Mouse (Mus musculus) stomach, embryonic 16.5 days (tissue): ENCODE data around the gene Gtf2h4. TPM values are rescaled to one million over a fixed set of nuclear protein-coding genes. Genes with fewer than 3 reads are reported as not detected.
A peak's percentile ranks its signal among the peaks of the same experiment; 100 is the strongest.

ENCODE experiments used
- ATAC-seq: fragments of 200-750 bp; cut with Nextera tagmentation; 2 replicates; pipeline ENCODE4 v1.8.0; 2017; ENCODE audit warnings: moderate number of reproducible peaks, moderate TSS enrichment; ENCODE audit not compliant: insufficient read depth, low FRiP score
- H3K27ac ChIP-seq: fragments of 300-500 bp; sonication (generic); 2 replicates; pipeline ENCODE4 v1.5.1; 2014; ENCODE audit warnings: low read length
- H3K27me3 ChIP-seq: fragments of 300-500 bp; sonication (generic); 2 replicates; pipeline ENCODE4 v1.6.1; 2014; ENCODE audit warnings: low read length, control low read depth, mixed read lengths; ENCODE audit not compliant: control insufficient read depth, insufficient read depth
- H3K36me3 ChIP-seq: fragments of 300-500 bp; sonication (generic); 2 replicates; pipeline ENCODE4 v1.6.1; 2014; ENCODE audit warnings: low read length; ENCODE audit not compliant: control insufficient read depth, insufficient read depth
- H3K4me1 ChIP-seq: fragments of 300-500 bp; sonication (generic); 2 replicates; pipeline ENCODE4 v1.6.1; 2014; ENCODE audit warnings: low read length, control low read depth, mixed read lengths; ENCODE audit not compliant: control insufficient read depth, insufficient read depth
- H3K4me2 ChIP-seq: fragments of 300-500 bp; sonication (generic); 2 replicates; pipeline ENCODE4 v1.6.1; 2014; ENCODE audit warnings: low read depth, low read length, mixed read lengths
- H3K4me3 ChIP-seq: fragments of 300-500 bp; sonication (generic); replicated peaks from 2 replicates; pipeline ENCODE4 v1.5.1; 2014; ENCODE audit warnings: mild to moderate bottlenecking, low read length
- H3K9ac ChIP-seq: fragments of 300-500 bp; sonication (generic); 2 replicates; pipeline ENCODE4 v1.6.1; 2014; ENCODE audit warnings: low read length
- H3K9me3 ChIP-seq: fragments of 300-500 bp; sonication (generic); replicated peaks from 2 replicates; pipeline ENCODE4 v1.6.1; 2016; ENCODE audit warnings: low read length, control low read depth; ENCODE audit not compliant: control insufficient read depth
- WGBS: fragments of 180-500 bp; shearing (Covaris S2); extraction: QIAGEN DNeasy Blood & Tissue Kit; methylation state at CpG from one replicate; pipeline ENCODE4 v1.1.7; 2014; 5-methylcytosine and 5-hydroxymethylcytosine counted together
- polyA plus RNA-seq: library from polyadenylated mRNA; unstranded; fragments of >200 nt; fragmentation: Nextera tagmentation; extraction: Ambion mirVana; gene quantifications from 2 replicates; pipeline ENCODE4 v1.2.1, GENCODE M21; 2015

Gene Gtf2h4
- polyA plus RNA-seq, 1 experiment from 2014 or later = 38.6 TPM

DNA sequence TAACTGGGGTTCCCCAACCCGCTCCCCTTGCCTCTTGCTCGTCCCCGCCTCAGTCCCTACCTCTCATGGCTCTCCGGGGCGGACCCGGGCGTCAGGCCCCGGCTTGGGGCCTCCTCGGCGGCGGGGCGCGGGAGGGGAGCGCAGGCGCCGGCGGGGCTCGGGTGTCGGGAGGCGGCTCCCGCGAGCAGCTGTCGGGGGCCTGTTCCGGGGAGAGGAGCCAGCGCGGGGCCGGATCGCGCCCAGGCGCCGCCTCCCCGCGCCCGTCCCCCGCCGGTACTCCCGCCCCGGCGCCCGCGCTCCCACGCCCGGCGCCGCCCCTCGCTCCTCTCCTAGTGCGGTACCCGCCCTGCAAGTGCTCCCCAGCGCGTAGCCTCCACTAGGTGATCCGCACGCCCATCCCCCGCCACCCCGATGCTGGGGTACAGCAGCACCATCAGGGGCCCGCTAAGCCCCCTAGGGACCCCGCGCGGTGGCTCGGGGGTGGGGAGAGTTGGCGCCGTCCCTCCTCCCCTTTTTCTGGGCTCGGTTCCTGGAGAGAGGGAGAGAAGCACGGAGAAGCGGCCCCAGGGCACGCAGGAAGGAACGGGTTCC lies 26.9 kb upstream of the Gtf2h4 start:
- H3K27ac ChIP-seq = peak overlapping the region; percentile 100
- H3K4me3 ChIP-seq = peak overlapping the region; percentile 74
- H3K9ac ChIP-seq = peak overlapping the region; percentile 89
- H3K9me3 ChIP-seq = peaks cover 1% of the 10 kb centered on the region; the same call in 1 of the 2 replicates
- H3K36me3 ChIP-seq = peaks cover 5% of the 10 kb centered on the region
- ATAC-seq = peak; percentile 83
- peak overlapping the region; percentile 72 for H3K4me2 ChIP-seq
- no peaks in the 10 kb centered on the region for H3K27me3 ChIP-seq
- peaks cover 43% of the 10 kb centered on the region for H3K4me1 ChIP-seq
- WGBS = 1% methylated on average over 55 of the region's 66 CpGs

DNA sequence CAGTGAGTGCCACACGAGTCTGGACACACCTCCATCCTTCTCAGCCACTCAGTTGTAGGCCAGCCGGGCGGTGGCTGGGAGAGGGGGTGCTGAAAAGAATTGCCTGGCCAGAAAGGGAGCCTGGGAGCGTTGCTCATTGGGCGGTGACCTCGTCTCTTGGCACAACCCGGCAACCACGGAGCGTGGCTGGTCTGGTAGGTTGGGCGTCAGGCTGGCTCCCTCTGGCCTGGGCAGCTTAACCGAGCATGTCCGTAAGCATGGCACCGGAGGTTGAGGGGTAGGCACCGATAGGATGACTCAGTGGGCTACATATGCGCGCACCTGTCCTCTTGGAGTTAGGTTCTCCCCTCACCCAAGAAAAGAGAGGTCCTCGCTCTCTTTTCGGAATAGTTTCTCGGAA lies 26.4 kb upstream of the Gtf2h4 start:
- H3K4me2 ChIP-seq = peak overlapping the region; percentile 72
- H3K27me3 ChIP-seq = no peaks in the 10 kb centered on the region
- ATAC-seq = peak; percentile 29
- H3K9me3 ChIP-seq = peaks cover 4% of the 10 kb centered on the region; the same call in 1 of the 2 replicates
- 2% methylated on average over 19 of the region's 19 CpGs for WGBS
- peaks cover 10% of the 10 kb centered on the region for H3K36me3 ChIP-seq
- peak overlapping the region; percentile 89 for H3K9ac ChIP-seq
- H3K4me3 ChIP-seq = peak overlapping the region; percentile 74
- H3K4me1 ChIP-seq = peaks cover 43% of the 10 kb centered on the region
- H3K27ac ChIP-seq = peak overlapping the region; percentile 100

DNA sequence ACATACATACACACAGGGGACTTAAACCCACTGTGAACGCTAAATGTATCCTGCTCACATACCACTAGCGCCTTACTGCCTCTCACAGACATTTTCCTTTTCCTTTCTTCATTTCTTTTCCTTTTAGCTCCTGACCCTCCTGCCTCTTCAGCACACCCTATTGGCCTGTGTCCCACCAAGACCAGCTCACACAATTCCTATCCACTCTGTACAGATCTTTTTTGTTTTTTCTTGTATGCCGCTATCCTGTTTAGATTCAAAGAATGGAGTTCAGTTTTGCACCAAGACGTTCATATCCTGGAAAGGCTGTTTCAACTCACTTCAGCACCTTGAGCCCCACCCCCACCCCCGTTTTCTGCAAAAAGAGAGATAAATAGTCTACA lies 25.0 kb upstream of the Gtf2h4 start:
- Histone ChIP-seq H3K27me3 (no peaks in the 10 kb centered on the region), H3K9me3 (peaks cover 4% of the 10 kb centered on the region; the same call in 1 of the 2 replicates), H3K4me3 (peak overlapping the region; percentile 43)

DNA sequence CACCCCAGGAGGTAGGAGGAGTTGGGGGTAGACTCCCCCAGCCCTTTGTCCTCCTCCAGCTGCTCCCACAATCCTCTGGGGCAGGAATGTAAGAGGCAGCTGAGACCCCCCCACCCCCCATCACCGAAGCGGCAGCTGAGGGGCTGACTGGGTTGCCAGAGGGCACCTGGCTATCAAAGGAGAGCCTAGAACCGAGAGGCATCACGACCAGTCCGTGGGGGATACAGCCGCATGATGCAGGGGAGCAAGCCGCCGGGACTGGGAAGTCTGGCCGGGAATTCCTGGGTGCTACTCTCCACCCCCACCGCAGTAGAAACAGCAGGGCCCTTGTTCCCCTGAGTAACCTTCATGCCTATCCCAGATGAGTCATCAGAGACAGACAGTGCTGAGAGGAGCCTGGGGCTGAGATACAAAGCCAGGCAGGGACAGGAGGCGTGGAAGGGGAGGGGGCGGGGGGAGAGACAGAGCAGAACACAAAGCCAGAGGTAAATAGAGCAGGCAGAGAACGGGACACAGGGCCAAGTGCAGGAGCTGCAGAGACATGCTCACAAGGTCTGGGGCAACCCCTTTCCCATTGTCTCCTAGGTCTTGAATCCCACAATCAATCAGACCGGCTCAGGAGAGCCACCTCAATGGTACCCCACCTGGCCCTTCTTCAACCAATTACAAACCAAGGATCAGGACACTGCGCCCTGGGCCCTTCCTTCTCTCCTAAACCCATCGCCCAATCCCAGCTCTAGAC lies 24.4 kb upstream of the Gtf2h4 start:
- no peaks in the 10 kb centered on the region for H3K27me3 ChIP-seq
- 7% methylated on average over 16 of the region's 16 CpGs for WGBS
- peaks cover 14% of the 10 kb centered on the region for H3K36me3 ChIP-seq
- H3K4me1 ChIP-seq = peaks cover 40% of the 10 kb centered on the region
- peak overlapping the region; percentile 43 for H3K4me3 ChIP-seq
- ATAC-seq = peak; percentile 39; the same call in 1 of the 2 replicates
- peaks cover 4% of the 10 kb centered on the region; the same call in 1 of the 2 replicates for H3K9me3 ChIP-seq
- peak overlapping the region; percentile 100 for H3K27ac ChIP-seq
- H3K4me2 ChIP-seq = peak overlapping the region; percentile 64
- H3K9ac ChIP-seq = peak overlapping the region; percentile 76

More for the DNA sequence above, 25.0 kb upstream of the Gtf2h4 start:
- Histone ChIP-seq H3K9ac (peak overlapping the region; percentile 76), H3K4me1 (peaks cover 40% of the 10 kb centered on the region), H3K4me2 (peak overlapping the region; percentile 64), H3K27ac (peak overlapping the region; percentile 100), H3K36me3 (peaks cover 11% of the 10 kb centered on the region)
- ATAC-seq = no peak
- WGBS = 23% methylated on average over 5 of the region's 5 CpGs

DNA sequence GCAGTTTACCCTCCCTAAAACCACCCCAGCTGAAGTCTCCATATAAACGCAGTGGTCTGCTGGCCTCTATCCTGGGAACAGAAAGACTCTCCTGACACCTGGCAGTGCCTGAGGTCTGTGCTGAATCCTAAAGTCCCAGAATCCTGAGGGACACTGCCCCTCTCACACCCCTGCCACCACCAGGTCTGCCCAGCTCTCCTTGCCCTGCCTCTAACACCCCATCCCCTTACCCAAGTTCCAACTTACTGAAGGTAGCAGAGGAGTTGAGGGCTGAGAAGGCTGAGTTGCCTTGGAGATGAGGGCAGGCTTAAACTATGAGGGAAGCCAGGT lies 23.9 kb upstream of the Gtf2h4 start:
- Histone ChIP-seq H3K4me1 (peaks cover 36% of the 10 kb centered on the region), H3K9me3 (peaks cover 4% of the 10 kb centered on the region; the same call in 1 of the 2 replicates), H3K27ac (peak overlapping the region; percentile 100), H3K4me2 (peak overlapping the region; percentile 64), H3K27me3 (no peaks in the 10 kb centered on the region), H3K36me3 (peaks cover 20% of the 10 kb centered on the region), H3K9ac (peak overlapping the region; percentile 76), H3K4me3 (peak overlapping the region; percentile 43)
- 13% methylated on average over 1 of the region's 1 CpGs for WGBS
- ATAC-seq = no peak

DNA sequence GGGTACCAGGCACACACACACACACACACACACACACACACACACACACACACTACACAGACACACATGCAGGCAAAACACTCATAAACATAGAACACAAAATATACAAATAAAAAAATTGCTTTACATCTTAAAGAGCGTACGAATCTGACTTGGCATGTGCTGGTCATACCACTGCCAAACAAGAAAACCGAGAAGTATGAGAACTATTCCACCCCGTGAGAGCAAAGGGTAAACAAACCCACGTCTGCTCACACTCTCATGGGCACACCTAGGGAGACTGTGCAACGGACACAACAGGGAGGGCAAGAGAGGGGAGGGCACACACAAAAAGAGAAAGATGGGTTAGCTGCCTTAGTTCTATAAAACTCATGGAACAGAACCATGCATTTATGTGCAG lies 23.2 kb upstream of the Gtf2h4 start:
- peaks cover 33% of the 10 kb centered on the region for H3K4me1 ChIP-seq
- peak overlapping the region; percentile 43 for H3K4me3 ChIP-seq
- peak overlapping the region; percentile 64 for H3K4me2 ChIP-seq
- H3K9me3 ChIP-seq = peaks cover 4% of the 10 kb centered on the region; the same call in 1 of the 2 replicates
- no peaks in the 10 kb centered on the region for H3K27me3 ChIP-seq
- ATAC-seq = no peak
- H3K27ac ChIP-seq = peak overlapping the region; percentile 100
- H3K36me3 ChIP-seq = peaks cover 23% of the 10 kb centered on the region
- 28% methylated on average over 6 of the region's 6 CpGs for WGBS
- 0 out of 2 replicates have a peak overlapping the region, but pooled peaks have one; percentile 76 for H3K9ac ChIP-seq

DNA sequence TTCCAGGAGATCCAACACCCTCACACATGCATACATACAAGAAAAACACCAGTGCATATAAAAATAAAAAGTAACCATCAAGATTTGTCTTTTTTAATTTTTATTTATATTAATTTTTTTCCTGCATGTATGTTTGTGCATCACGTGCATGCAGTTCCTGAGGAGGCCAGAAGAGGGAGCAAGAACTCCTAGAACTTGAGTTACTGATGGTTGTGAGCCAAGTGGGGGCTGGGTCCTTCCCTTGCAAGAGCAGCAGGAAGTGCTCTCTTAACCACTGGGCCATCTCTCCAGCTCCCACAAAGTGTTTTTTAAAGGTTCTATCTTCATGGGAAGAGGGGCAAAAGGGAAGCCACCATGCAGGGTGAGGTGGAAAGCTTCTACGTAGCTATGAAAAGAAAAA lies 21.8 kb upstream of the Gtf2h4 start:
- Histone ChIP-seq H3K9me3 (peaks cover 4% of the 10 kb centered on the region; the same call in 1 of the 2 replicates), H3K27me3 (no peaks in the 10 kb centered on the region), H3K4me1 (peaks cover 33% of the 10 kb centered on the region), H3K36me3 (peaks cover 26% of the 10 kb centered on the region), H3K4me2 (no peak overlapping the region), H3K27ac (no peak overlapping the region), H3K4me3 (no peak overlapping the region), H3K9ac (no peak overlapping the region)
- WGBS = 91% methylated on average over 2 of the region's 2 CpGs
- ATAC-seq = no peak

DNA sequence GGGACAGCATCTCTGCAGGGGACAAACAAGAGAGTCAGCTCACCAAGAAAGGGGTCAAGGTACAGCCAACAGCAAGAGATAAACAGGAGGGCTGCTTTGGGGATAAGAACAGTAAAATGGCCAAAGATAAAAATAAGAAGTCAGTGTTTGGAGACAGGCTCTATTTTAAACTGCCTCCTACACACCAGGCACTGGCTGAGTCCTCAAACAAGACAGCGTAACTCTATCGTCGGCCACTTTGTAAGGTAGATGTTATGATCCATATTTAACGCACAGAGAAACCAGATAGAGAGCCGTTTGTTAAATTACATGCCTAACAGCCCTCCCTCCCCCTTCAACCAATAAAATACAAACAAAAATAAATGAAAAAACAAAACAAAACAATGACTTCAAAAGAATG lies 20.4 kb upstream of the Gtf2h4 start:
- Histone ChIP-seq H3K4me1 (peaks cover 25% of the 10 kb centered on the region), H3K4me3 (no peak overlapping the region), H3K27me3 (no peaks in the 10 kb centered on the region), H3K4me2 (no peak overlapping the region), H3K36me3 (peaks cover 26% of the 10 kb centered on the region), H3K9me3 (peaks cover 4% of the 10 kb centered on the region; the same call in 1 of the 2 replicates), H3K9ac (no peak overlapping the region), H3K27ac (no peak overlapping the region)
- WGBS = 89% methylated on average over 5 of the region's 5 CpGs
- no peak for ATAC-seq

DNA sequence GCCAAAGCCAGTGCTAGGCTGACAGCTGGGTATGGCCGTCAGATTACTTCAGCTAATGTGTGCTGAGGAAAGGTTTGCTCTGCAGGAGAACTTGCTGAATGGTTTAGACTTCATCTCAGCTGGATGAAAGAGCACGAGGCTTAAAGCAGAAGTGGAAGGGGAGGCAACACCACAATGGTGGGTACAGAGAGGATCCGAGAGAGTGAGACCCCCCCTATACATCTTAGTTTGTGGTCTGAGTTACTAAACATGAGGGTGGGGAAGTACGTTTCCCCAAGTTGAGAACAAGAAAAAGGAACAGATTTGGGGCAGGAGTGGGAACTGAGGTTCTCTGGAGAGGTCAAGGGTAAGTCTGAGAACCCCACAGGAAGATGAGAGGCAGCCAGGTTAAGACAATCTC lies 18.8 kb upstream of the Gtf2h4 start:
- no peaks in the 10 kb centered on the region for H3K27me3 ChIP-seq
- H3K9me3 ChIP-seq = peaks cover 4% of the 10 kb centered on the region; the same call in 1 of the 2 replicates
- peaks cover 27% of the 10 kb centered on the region for H3K36me3 ChIP-seq
- 79% methylated on average over 4 of the region's 4 CpGs for WGBS
- H3K4me3 ChIP-seq = no peak overlapping the region
- H3K9ac ChIP-seq = no peak overlapping the region
- H3K4me2 ChIP-seq = no peak overlapping the region
- peaks cover 10% of the 10 kb centered on the region for H3K4me1 ChIP-seq
- ATAC-seq = no peak
- H3K27ac ChIP-seq = no peak overlapping the region
